Mouse (Mus musculus) heart, adult 2 months (tissue): ENCODE measurements around the gene Tasp1.

Experiments
- CTCF ChIP-seq: fragments of 200-600 bp; IDR thresholded peaks from 2 replicates; pipeline ENCODE4 v1.8.1; 2022; ENCODE audit warnings: antibody characterized with exemption, mild to moderate bottlenecking, moderate library complexity
- EP300 ChIP-seq: fragments of 200-500 bp; IDR thresholded peaks from 2 replicates; pipeline ENCODE4 v1.6.1; 2011; ENCODE audit warnings: low read depth, low read length, control low read depth; ENCODE audit not compliant: insufficient read depth
- POLR2A ChIP-seq: fragments of 200-500 bp; IDR thresholded peaks from 2 replicates; pipeline ENCODE4 v1.6.1; 2011; ENCODE audit warnings: mild to moderate bottlenecking, low read depth, low read length, control low read depth; ENCODE audit not compliant: insufficient read depth

DNA sequence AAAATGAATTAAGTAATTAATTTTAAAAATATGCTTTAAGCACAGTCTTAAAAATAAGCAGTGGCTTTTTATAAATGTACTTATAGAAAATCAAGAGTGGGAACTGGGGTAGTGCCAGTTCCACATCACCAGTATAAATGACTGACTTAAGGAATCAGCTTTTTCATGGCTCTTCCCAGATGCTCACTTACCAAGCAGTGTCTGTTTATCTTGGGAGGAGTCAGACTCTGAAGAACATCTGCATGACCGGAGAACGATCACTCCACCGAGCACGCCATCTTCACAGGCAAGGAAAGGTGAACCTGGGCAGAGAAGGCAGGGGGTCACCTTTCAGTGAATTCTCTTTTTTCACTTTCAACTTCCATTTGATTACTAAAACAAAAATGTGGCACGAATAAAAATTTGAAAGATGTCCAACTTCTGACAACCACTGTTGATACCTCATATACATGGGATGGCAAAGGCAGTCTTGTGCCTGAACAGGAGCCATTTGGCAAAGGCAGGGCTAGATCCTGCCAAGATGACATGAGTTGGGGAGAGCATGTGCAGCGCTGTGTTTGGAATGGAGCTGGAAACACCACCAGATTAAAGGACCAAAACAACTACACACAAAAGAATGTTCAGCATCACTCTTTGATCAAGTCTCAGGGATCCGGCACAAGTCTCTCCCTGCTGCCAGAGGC is 182.9 kb downstream of the Tasp1 start:
- TF ChIP-seq POLR2A (no peak), CTCF (no peak), EP300 (no peak)
